In the genomic region with DNA sequence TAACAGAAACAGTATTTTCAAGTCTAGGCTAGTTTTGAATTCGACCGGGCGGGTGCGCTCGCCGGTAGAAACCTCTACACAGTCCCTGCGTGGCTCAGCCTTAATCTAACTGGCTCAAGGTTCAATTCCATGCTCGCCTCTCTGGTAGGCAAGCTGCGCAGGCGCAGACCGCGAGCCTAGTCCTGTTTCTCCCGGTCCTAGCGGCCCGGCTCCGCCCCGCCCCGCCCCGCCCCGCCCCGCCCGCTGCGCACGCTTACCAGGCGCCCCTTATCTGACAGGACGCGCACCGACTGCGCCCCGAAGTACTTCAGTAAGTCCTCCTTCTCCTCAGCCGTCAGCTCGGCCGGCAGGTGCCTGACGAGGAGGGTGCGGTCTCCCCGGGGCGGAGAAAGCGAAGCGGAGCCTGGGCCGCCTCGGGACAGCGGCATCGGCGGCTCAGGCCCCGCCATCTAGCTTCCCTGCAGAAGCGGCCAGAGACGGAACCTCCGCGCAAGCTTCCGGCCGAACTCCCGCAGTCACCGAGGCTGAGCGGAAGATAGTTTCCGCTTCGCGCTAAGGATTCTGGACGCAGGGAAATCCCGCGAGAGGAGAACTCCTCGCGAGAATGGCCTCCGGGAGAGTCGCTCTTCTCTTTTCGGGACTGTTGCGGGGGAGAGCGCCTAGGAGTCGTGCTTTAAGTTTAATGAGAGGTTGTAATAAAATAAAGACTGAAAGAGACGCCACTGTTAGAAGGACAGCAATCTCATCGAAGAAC, we compare ENCODE assay signal across 8 mouse cellular contexts. TPM values are rescaled to one million over a fixed set of nuclear protein-coding genes. Genes with fewer than 3 reads are reported as not detected.
DNase-seq lines count a peak whose midpoint lies in the region; ATAC-seq lines count a peak whose summit lies in the region.

A gene (minus strand): TSS at position 544 of the 754 bp plus-strand sequence.

- no peaks in the 10 kb centered on the region for H3K9me3 ChIP-seq in heart, embryonic 14.5 days (ENCODE audit: control insufficient read depth, low read length)
- H3K9me3 ChIP-seq in liver, embryonic 13.5 days (replicated peaks): no peaks in the 10 kb centered on the region
- no peaks in the 10 kb centered on the region for H3K9me3 ChIP-seq in stomach, embryonic 16.5 days (replicated peaks; ENCODE audit: control insufficient read depth, low read length)

- DNase-seq in c-Kit-negative CD71-positive TER-119-positive erythroid progenitor cells, embryonic 14.5 days (ENCODE audit: low read depth, low spot score): peak; percentile 94
- peak; percentile 94 for DNase-seq in fibroblast of lung, adult 2 months (ENCODE audit: low read depth)
- peak; percentile 97 for DNase-seq in kidney, postnatal 14 days
- DNase-seq in liver, embryonic 13.5 days: peak; percentile 91
- peak; percentile 94 for DNase-seq in neural tube, embryonic 10.5 days (ENCODE audit: extremely low spot score, low spot score)

- H3K4me1 ChIP-seq in heart, embryonic 14.5 days (ENCODE audit: control insufficient read depth in 2 of 2, insufficient read depth in 2 of 2, low read length in 2 of 2): peaks cover 2 to 8% of the 10 kb centered on the region in 2 experiments; a peak in 1 of 4 replicates
- H3K4me1 ChIP-seq in liver, embryonic 13.5 days (replicated peaks): peaks cover 32% of the 10 kb centered on the region
- peaks cover 4% of the 10 kb centered on the region for H3K4me1 ChIP-seq in stomach, embryonic 16.5 days (ENCODE audit: control insufficient read depth, insufficient read depth, low read length)

- H3K9ac ChIP-seq in heart, embryonic 14.5 days (ENCODE audit: low read length): peak within 1 kb of the TSS; percentile 92
- peak within 1 kb of the TSS; percentile 90 for H3K9ac ChIP-seq in liver, embryonic 13.5 days
- peak within 1 kb of the TSS; percentile 95 for H3K9ac ChIP-seq in stomach, embryonic 16.5 days (ENCODE audit: low read length)

- H3K27ac ChIP-seq in heart, embryonic 14.5 days (replicated peaks in 1 of 2; ENCODE audit: control insufficient read depth in 1 of 2, insufficient read depth in 1 of 2, low read depth in 2 of 2, low read length in 2 of 2): peak within 1 kb of the TSS; percentile 100
- peak within 1 kb of the TSS; percentile 100 for H3K27ac ChIP-seq in liver, embryonic 13.5 days
- peak within 1 kb of the TSS; percentile 100 for H3K27ac ChIP-seq in stomach, embryonic 16.5 days (ENCODE audit: low read length)

- peak within 1 kb of the TSS; percentile 77 for H3K4me2 ChIP-seq in heart, embryonic 14.5 days (ENCODE audit: low read length)
- H3K4me2 ChIP-seq in liver, embryonic 13.5 days: peak within 1 kb of the TSS; percentile 73
- H3K4me2 ChIP-seq in stomach, embryonic 16.5 days (ENCODE audit: low read depth, low read length): peak within 1 kb of the TSS; percentile 84

- peaks cover 20% of the 10 kb centered on the region; the same call in 1 of the 2 replicates for H3K36me3 ChIP-seq in heart, embryonic 14.5 days (ENCODE audit: control insufficient read depth, insufficient read depth, low read length)
- H3K36me3 ChIP-seq in liver, embryonic 13.5 days: peaks cover 11% of the 10 kb centered on the region
- H3K36me3 ChIP-seq in stomach, embryonic 16.5 days (ENCODE audit: control insufficient read depth, insufficient read depth, low read length): no peaks in the 10 kb centered on the region

- H3K4me3 ChIP-seq in heart, embryonic 14.5 days (ENCODE audit: control insufficient read depth in 1 of 2, insufficient read depth in 1 of 2, low read depth in 1 of 2, low read length in 2 of 2): peak within 1 kb of the TSS; percentile 73 to 99
- peak within 1 kb of the TSS; percentile 76 for H3K4me3 ChIP-seq in liver, embryonic 13.5 days (replicated peaks)
- peak within 1 kb of the TSS; percentile 89 for H3K4me3 ChIP-seq in stomach, embryonic 16.5 days (replicated peaks; ENCODE audit: low read length)

- WGBS in heart, embryonic 14.5 days: under 1% methylated on average over 68 of the region's 70 CpGs
- WGBS in liver, embryonic 13.5 days (ENCODE audit: insufficient replicate concordance): under 1% methylated on average over 69 of the region's 70 CpGs
- WGBS in stomach, embryonic 16.5 days: under 1% methylated on average over 70 of the region's 70 CpGs

- no peaks in the 10 kb centered on the region for H3K27me3 ChIP-seq in heart, embryonic 14.5 days (ENCODE audit: control insufficient read depth, insufficient read depth, low read length)
- H3K27me3 ChIP-seq in liver, embryonic 13.5 days: no peaks in the 10 kb centered on the region
- H3K27me3 ChIP-seq in stomach, embryonic 16.5 days (ENCODE audit: control insufficient read depth, insufficient read depth, low read length): no peaks in the 10 kb centered on the region

- peak; percentile 95 for ATAC-seq in CD4-positive, CD25-positive, alpha-beta regulatory T cell, adult 4 months
- peak; percentile 98 for ATAC-seq in heart, embryonic 14.5 days (ENCODE audit: insufficient number of reproducible peaks, insufficient read depth, low FRiP score, low read depth)
- ATAC-seq in liver, embryonic 13.5 days (ENCODE audit: low read depth): peak; percentile 96
- peak; percentile 99 for ATAC-seq in stomach, embryonic 16.5 days (ENCODE audit: insufficient read depth, low FRiP score)

RNA-seq across cellular contexts. Expression of the gene that starts here (rescaled TPM):
- polyA plus RNA-seq in CD4-positive, CD25-positive, alpha-beta regulatory T cell, adult 4 months (2017; shearing (Covaris generic)): 10 to 100 TPM; 30.4 to 34.4 TPM
- polyA plus RNA-seq in heart, embryonic 14.5 days (2014; fragmentation: Nextera tagmentation; extraction: Ambion mirVana): 26.4 and 26.8 TPM in 2 replicates
- 18.5 and 24.3 TPM in 2 replicates for polyA plus RNA-seq in liver, embryonic 13.5 days (2015; fragmentation: Nextera tagmentation; extraction: Ambion mirVana)
- polyA plus RNA-seq in stomach, embryonic 16.5 days (2015; fragmentation: Nextera tagmentation; extraction: Ambion mirVana): 28.3 and 32.8 TPM in 2 replicates

Comparison
In these comparisons a context has a peak if more than half of its experiments do, and no peak if none do; other contexts are left out.
1. Peak in every context shown above with its lines: DNase-seq, ATAC-seq, H3K4me3 ChIP-seq and H3K27ac ChIP-seq.